Mouse (Mus musculus) CH12.LX (cell line): ENCODE measurements at regions not wholly inside any gene's neighbourhood (a gene's known extent, or its start where the extent isn't known, plus 50 kb on each side); places are given as distances from the start of the nearest gene placed in this dataset.

Experiments
- DNase-seq: peaks from one replicate; pipeline ENCODE4 v3.0.0-alpha.2; 2013; ENCODE audit errors: extremely low read depth
- H3K27ac ChIP-seq: 2 replicates; pipeline ENCODE4 v1.5.1; 2012; ENCODE audit warnings: low read depth, mild to moderate bottlenecking, control low read depth, moderate library complexity; ENCODE audit not compliant: insufficient read depth
- H3K27me3 ChIP-seq: replicated peaks from 2 replicates; pipeline ENCODE3; 2012; ENCODE audit warnings: inconsistent platforms
- H3K36me3 ChIP-seq, 2 experiments: replicated peaks in 1 of 2; 2 replicates each; pipeline versions ENCODE3 to v1.6.1; 2012; ENCODE audit warnings: inconsistent platforms in 1 of 2, low read length in 1 of 2, mild to moderate bottlenecking in 1 of 2, mixed read lengths in 1 of 2, moderate library complexity in 1 of 2; ENCODE audit not compliant: control insufficient read depth in 1 of 2, insufficient read depth in 1 of 2
- H3K4me1 ChIP-seq, 2 experiments: 2 replicates each; pipeline ENCODE4 v1.6.1; 2012; ENCODE audit warnings: inconsistent platforms in 1 of 2, moderate library complexity in 1 of 2; ENCODE audit not compliant: insufficient read depth in 2 of 2, control insufficient read depth in 1 of 2
- H3K4me2 ChIP-seq: 2 replicates; pipeline ENCODE4 v1.6.1; 2012; ENCODE audit warnings: low read depth, mild to moderate bottlenecking, control low read depth; ENCODE audit not compliant: poor library complexity, insufficient read depth, severe bottlenecking
- H3K4me3 ChIP-seq, 3 experiments: fragments of 150-350 bp in 1 of 3; sonication (generic) in 1 of 3; replicated peaks in 1 of 3; 2 replicates each; pipeline versions ENCODE3 to v1.5.1; 2011 to 2012; ENCODE audit warnings: low read depth in 2 of 3, low read length in 2 of 3, mild to moderate bottlenecking in 2 of 3, moderate library complexity in 2 of 3, control low read depth in 1 of 3, improper control_type of control experiment in 1 of 3, inconsistent platforms in 1 of 3, mixed read lengths in 1 of 3; ENCODE audit not compliant: poor library complexity in 1 of 3
- H3K79me2 ChIP-seq: replicated peaks from 2 replicates; pipeline ENCODE4 v1.6.1; 2012; ENCODE audit warnings: mild to moderate bottlenecking, moderate library complexity; ENCODE audit not compliant: control insufficient read depth, poor library complexity, insufficient read depth, severe bottlenecking; ENCODE audit errors: extremely low read depth
- H3K9ac ChIP-seq: 2 replicates; pipeline ENCODE4 v1.6.1; 2012; ENCODE audit warnings: low read depth, mild to moderate bottlenecking, control low read depth, moderate library complexity; ENCODE audit not compliant: insufficient read depth
- H3K9me3 ChIP-seq: replicated peaks from 2 replicates; pipeline ENCODE3; 2012; ENCODE audit warnings: low read length, inconsistent platforms, mixed read lengths
- CHD1 ChIP-seq: IDR thresholded peaks from 2 replicates; pipeline ENCODE4 v1.6.1; 2012; ENCODE audit warnings: low read depth, low read length, improper control_type of control experiment, inconsistent platforms
- ELF1 ChIP-seq: IDR thresholded peaks from 2 replicates; pipeline ENCODE4 v1.6.1; 2014; ENCODE audit warnings: low read depth, mild to moderate bottlenecking, inconsistent platforms, low read length, improper control_type of control experiment
- ETS1 ChIP-seq: conservative IDR thresholded peaks from 2 replicates; pipeline ENCODE4 v1.6.1; 2012; ENCODE audit warnings: low read depth, mild to moderate bottlenecking, inconsistent platforms, low read length, improper control_type of control experiment, moderate library complexity
- IRF4 ChIP-seq: IDR thresholded peaks from 2 replicates; pipeline ENCODE4 v1.6.1; 2014; ENCODE audit warnings: low read depth, mild to moderate bottlenecking, inconsistent platforms, low read length, improper control_type of control experiment
- JUND ChIP-seq: conservative IDR thresholded peaks from 2 replicates; pipeline ENCODE4 v1.6.1; 2011; ENCODE audit warnings: low read depth, low read length, improper control_type of control experiment
- KAT2A ChIP-seq: IDR thresholded peaks from 2 replicates; pipeline ENCODE4 v1.6.1; 2012; ENCODE audit warnings: low read length, improper control_type of control experiment, inconsistent platforms; ENCODE audit not compliant: insufficient replicate concordance
- MAX ChIP-seq: IDR thresholded peaks from 2 replicates; pipeline ENCODE4 v1.6.1; 2011; ENCODE audit warnings: low read length, improper control_type of control experiment
- MEF2A ChIP-seq: IDR thresholded peaks from 2 replicates; pipeline ENCODE4 v1.6.1; 2014; ENCODE audit warnings: low read depth, mild to moderate bottlenecking, inconsistent platforms, low read length, improper control_type of control experiment, borderline replicate concordance
- NELFE ChIP-seq: IDR thresholded peaks from 2 replicates; pipeline ENCODE4 v1.6.1; 2011; ENCODE audit warnings: low read depth, low read length, improper control_type of control experiment
- PAX5 ChIP-seq: IDR thresholded peaks from 2 replicates; pipeline ENCODE4 v1.6.1; 2012; ENCODE audit warnings: low read length, inconsistent platforms, mixed read lengths
- POLR2AphosphoS2 ChIP-seq: IDR thresholded peaks from 2 replicates; pipeline ENCODE4 v1.6.1; 2011; ENCODE audit warnings: low read depth, low read length, improper control_type of control experiment
- SMC3 ChIP-seq: IDR thresholded peaks from 2 replicates; pipeline ENCODE4 v1.6.1; 2011; ENCODE audit warnings: low read depth, low read length, improper control_type of control experiment
- TBP ChIP-seq: conservative IDR thresholded peaks from 2 replicates; pipeline ENCODE4 v1.6.1; 2011; ENCODE audit warnings: low read depth, low read length, improper control_type of control experiment
- USF1 ChIP-seq: IDR thresholded peaks from 2 replicates; pipeline ENCODE4 v1.6.1; 2014; ENCODE audit warnings: low read depth, mild to moderate bottlenecking, inconsistent platforms, low read length, improper control_type of control experiment
- ZKSCAN1 ChIP-seq: IDR thresholded peaks from 2 replicates; pipeline ENCODE4 v1.6.1; 2012; ENCODE audit warnings: low read depth, inconsistent platforms, low read length, improper control_type of control experiment, borderline replicate concordance
- ZNF384 ChIP-seq: IDR thresholded peaks from 2 replicates; pipeline ENCODE4 v1.6.1; 2012; ENCODE audit warnings: low read depth, low read length, improper control_type of control experiment, inconsistent platforms
- dilution Hi-C: fragments of 300-500 bp; cut with MboI; formaldehyde crosslinking; loops from 2 replicates; pipeline ENCODE4 v1.14.3; 2020; ENCODE audit warnings: low sequenced_read_pairs; ENCODE audit not compliant: extremely low pct_unique_long_range_greater_than_20kb, extremely low pct_ligation_motif_present
- in situ Hi-C: fragments of 300-500 bp; cut with MboI; formaldehyde crosslinking; loops from 3 replicates; pipeline ENCODE4 v1.14.3; 2019; ENCODE audit warnings: low sequenced_read_pairs, low pct_ligation_motif_present, low pct_unique_long_range_greater_than_20kb, mixed read lengths

DNA sequence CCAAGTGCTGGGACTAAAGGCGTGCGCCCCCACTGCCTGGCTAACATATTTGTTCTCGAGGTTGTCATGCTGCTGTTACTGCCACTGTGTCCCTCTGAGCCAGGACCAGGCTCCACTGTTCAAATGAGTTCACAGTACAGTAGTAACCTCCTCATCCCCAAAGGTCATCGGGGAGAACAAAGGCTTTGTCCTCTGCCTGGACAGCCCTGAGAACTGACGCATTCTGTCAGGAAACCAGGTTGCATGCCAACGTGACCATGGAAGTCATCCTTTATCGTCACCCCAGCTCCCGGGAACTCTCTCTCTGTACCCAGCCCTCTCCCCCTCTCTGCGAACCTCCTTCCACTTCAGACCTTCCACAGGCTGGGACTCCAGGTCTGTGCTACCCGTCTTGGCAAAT lies 77.6 kb upstream of the Tbx3 start:
- peaks cover 81% of the 10 kb centered on the region for H3K9me3 ChIP-seq
- no peaks in the 10 kb centered on the region for H3K36me3 ChIP-seq
- dilution Hi-C loops (no loop called here), in situ Hi-C loops (no loop called here)
- no peak overlapping the region for H3K4me2 ChIP-seq
- no peaks in the 10 kb centered on the region for H3K79me2 ChIP-seq
- TF ChIP-seq KAT2A = no peak
- TF ChIP-seq USF1 = no peak
- no peak overlapping the region for H3K27ac ChIP-seq
- H3K4me3 ChIP-seq = no peak overlapping the region
- H3K4me1 ChIP-seq = no peaks in the 10 kb centered on the region
- DNase-seq = no peak
- H3K9ac ChIP-seq = no peak overlapping the region
- H3K27me3 ChIP-seq = no peaks in the 10 kb centered on the region

DNA sequence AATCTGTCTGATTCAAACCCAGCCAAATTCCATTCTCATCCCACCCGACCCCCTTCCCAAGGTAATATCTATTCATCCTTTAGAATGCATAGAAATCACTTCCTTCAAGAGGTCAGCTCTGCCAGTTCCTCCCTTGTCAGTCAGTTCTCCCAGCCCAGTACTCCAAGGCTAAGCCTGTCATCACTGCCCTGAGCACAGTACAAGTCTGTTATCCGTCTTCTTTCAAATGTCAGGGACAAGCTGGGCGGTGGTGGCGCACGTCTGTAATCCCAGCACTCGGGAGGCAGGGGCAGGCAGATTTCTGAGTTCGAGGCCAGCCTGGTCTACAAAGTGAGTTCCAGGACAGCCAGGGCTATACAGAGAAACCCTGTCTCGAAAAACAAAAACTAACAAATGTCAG lies 75.9 kb upstream of the Tbx3 start:
- no peak overlapping the region for H3K27ac ChIP-seq
- H3K79me2 ChIP-seq = no peaks in the 10 kb centered on the region
- H3K9me3 ChIP-seq = peaks cover 81% of the 10 kb centered on the region
- TF ChIP-seq MEF2A = no peak
- no peak for TF ChIP-seq MAX
- TF ChIP-seq ZNF384 = no peak
- TF ChIP-seq IRF4 = no peak
- no peak for TF ChIP-seq TBP
- no peak for TF ChIP-seq NELFE
- TF ChIP-seq CHD1 = no peak
- no peak for TF ChIP-seq ZKSCAN1
- TF ChIP-seq ELF1 = no peak
- TF ChIP-seq PAX5 = no peak
- H3K4me1 ChIP-seq = no peaks in the 10 kb centered on the region
- H3K4me3 ChIP-seq = no peak overlapping the region
- dilution Hi-C loops = no loop called here
- no peak overlapping the region for H3K4me2 ChIP-seq
- no peak for DNase-seq
- no peak overlapping the region for H3K9ac ChIP-seq
- H3K27me3 ChIP-seq = no peaks in the 10 kb centered on the region
- in situ Hi-C loops = no loop called here
- no peaks in the 10 kb centered on the region for H3K36me3 ChIP-seq

DNA sequence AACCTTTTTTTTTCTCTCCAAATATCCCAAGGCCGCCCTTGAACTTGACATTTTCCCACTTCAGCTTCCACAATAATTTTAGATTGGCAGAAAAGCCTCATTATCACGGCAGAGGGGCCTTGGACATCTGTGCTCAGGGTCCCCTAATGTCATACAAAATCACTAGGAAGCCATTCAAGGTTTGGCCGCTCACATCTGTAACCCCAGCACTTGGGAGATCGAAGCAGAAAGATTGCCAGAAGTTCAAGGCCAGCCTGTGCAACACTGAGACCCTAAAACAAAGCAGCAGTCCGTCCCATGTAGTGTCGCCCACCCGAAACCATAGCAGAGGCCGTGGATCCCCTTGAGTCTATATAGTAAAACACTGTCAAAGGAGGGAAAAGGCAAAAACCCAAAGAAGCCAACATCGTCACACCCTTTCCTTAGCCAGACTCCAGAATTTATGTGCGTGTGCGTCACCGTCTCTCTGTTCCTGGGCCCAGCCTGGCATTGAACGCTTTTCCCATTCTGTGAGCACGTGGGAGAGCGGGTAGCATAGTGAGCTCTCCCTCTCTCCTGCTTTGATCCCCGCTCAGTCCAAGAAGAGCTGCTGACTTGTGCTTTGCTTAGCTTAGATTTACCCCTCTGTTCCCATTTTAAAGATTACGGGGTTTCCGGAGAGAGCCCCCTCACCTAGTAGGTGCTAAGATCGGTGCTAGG lies 74.0 kb upstream of the Tbx3 start:
- Histone ChIP-seq H3K79me2 (no peaks in the 10 kb centered on the region), H3K27ac (no peak overlapping the region), H3K27me3 (no peaks in the 10 kb centered on the region), H3K9ac (no peak overlapping the region), H3K9me3 (peaks cover 79% of the 10 kb centered on the region), H3K4me2 (no peak overlapping the region), H3K36me3 (no peaks in the 10 kb centered on the region), H3K4me1 (no peaks in the 10 kb centered on the region), H3K4me3 (no peak overlapping the region)
- DNase-seq = no peak
- TF ChIP-seq ELF1 (no peak), SMC3 (no peak), KAT2A (no peak), IRF4 (no peak), ETS1 (no peak), JUND (no peak), ZNF384 (no peak), PAX5 (no peak), POLR2AphosphoS2 (no peak), USF1 (no peak), ZKSCAN1 (no peak), MEF2A (no peak)
- dilution Hi-C loops = no loop called here
- in situ Hi-C loops = no loop called here
